Mouse (Mus musculus) C2C12 (cell line): ENCODE results near the gene Cyb5r1.

ENCODE experiments used
- CEBPB ChIP-seq: IDR thresholded peaks from one replicate; pipeline ENCODE4 v1.6.1; 2011; ENCODE audit warnings: low read depth, mild to moderate bottlenecking, control low read depth, moderate library complexity
- CTCF ChIP-seq: IDR thresholded peaks from one replicate; pipeline ENCODE4 v1.5.1; 2011; ENCODE audit not compliant: control insufficient read depth, insufficient read depth, insufficient read length
- FOSL1 ChIP-seq: IDR thresholded peaks from one replicate; pipeline ENCODE4 v1.8.0; 2011; ENCODE audit warnings: mild to moderate bottlenecking, low read length; ENCODE audit not compliant: poor library complexity, insufficient read depth, severe bottlenecking
- MAX ChIP-seq: IDR thresholded peaks from one replicate; pipeline ENCODE4 v1.6.1; 2011; ENCODE audit warnings: mild to moderate bottlenecking, control low read depth
- MYOG ChIP-seq: IDR thresholded peaks from one replicate; pipeline ENCODE4 v1.6.1; 2011; ENCODE audit not compliant: control insufficient read depth, insufficient read length; ENCODE audit errors: extremely low read depth
- USF1 ChIP-seq: IDR thresholded peaks from one replicate; pipeline ENCODE4 v1.6.1; 2011; ENCODE audit warnings: low read depth, mild to moderate bottlenecking, control low read depth, moderate library complexity

DNA sequence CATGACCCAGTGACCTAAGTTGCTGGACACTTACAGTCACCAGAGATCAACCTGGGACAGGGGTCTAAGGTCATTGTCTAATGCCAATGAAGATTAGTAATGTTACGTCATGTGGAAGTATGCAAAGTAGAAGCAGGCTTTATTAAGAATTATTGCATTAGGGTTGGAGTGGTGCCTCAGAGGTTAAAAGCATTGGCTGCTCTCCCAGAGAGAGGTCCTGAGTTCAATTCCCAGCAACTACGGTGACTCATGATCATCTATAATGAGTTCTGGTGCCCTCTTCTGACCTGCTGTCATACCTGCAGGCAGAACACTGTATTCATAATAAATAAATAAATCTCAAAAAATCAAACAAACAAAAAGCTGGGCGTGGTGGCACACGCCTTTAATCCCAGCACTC is 44.8 kb downstream of the Cyb5r1 start:
- no peak for TF ChIP-seq CTCF
- no peak for TF ChIP-seq MAX
- no peak for TF ChIP-seq USF1
- no peak for TF ChIP-seq FOSL1
- no peak for TF ChIP-seq MYOG
- no peak for TF ChIP-seq CEBPB
